Mouse (Mus musculus): ENCODE measurements around the gene Pdap1. TPM values are rescaled to one million over a fixed set of nuclear protein-coding genes. Genes with fewer than 3 reads are reported as not detected.

Gene Pdap1
- polyA plus RNA-seq, 1 experiment from 2014 or later = 89.9 TPM

- Histone ChIP-seq H3K27ac (peak overlapping the region; percentile 82), H3K4me3 (replicated peaks; ENCODE audit: low read depth, low read length) (no peak overlapping the region), H3K4me1 (replicated peaks; ENCODE audit: insufficient read depth, low read length) (peaks cover 4% of the 10 kb centered on the region), H3K9me3 (replicated peaks; ENCODE audit: low read length) (no peaks in the 10 kb centered on the region), H3K4me2 (ENCODE audit: low read length) (peak overlapping the region; percentile 88), H3K9ac (ENCODE audit: low read depth, low read length) (no peak overlapping the region), H3K27me3 (ENCODE audit: insufficient read depth, low read length) (no peaks in the 10 kb centered on the region), H3K36me3 (ENCODE audit: insufficient read depth, low read length) (no peaks in the 10 kb centered on the region)
- whole genome bisulfite sequencing = 83% methylated on average over 5 of the region's 5 CpGs
- ATAC-seq (replicated peaks; ENCODE audit: low FRiP score, low read depth) (no peak), DNase-seq (ENCODE audit: low spot score) (no peak)
- no peak for TF ChIP-seq CTCF (IDR thresholded peaks at IDR 0.05; ENCODE audit: low read depth)
Observed at GRCm38 (mm10) chr5:145115736-145116135, 24.3 kb downstream of the Pdap1 start.

DNA sequence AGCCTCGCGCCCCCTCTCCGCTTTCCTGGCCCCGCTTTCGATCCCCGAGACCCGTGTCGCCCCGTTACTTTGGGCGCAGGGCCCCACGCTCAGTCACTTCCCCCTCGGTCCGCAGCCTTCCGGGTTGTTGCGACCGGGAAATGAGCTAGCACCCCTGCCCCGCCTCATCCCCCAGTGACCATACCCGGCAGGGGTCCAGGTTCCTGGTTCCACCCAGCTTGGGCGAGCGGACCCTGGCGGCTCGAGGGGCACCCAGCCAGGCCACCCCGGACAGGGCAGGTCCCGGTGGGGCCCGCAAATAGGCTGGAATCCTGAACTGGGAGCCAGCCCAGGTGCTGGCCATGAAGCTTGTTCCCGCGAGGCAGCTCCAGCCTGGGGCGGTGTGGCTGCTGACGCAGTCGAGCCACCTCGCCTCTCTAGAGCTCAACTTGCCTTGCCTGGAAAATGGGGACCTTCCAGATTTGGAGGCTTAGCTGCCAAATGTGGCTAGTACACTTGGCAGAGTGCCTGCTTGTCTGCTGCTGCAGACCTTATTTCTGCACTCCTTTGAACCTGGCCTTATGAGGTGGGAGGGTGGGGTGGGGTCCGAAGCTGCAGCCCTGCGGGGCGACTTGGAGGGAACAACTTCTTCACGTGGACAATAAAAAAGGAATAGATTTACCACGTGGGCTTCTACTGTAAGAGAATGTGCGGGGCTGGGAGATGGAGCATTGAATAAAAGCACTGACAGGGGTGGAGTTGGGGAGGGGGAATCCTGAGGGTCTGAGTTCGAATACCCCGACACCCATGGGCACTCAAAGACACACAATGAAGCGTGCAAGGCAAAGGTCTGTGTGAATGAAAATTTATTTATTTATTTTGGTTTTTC, 25.2 kb downstream of the Pdap1 start:
- Histone ChIP-seq H3K4me3 (replicated peaks; ENCODE audit: low read depth, low read length) (peak overlapping the region; percentile 79), H3K4me2 (ENCODE audit: low read length) (peak overlapping the region; percentile 88), H3K4me1 (replicated peaks; ENCODE audit: insufficient read depth, low read length) (no peaks in the 10 kb centered on the region; the same call in 1 of the 2 replicates), H3K9me3 (replicated peaks; ENCODE audit: low read length) (no peaks in the 10 kb centered on the region), H3K27me3 (ENCODE audit: insufficient read depth, low read length) (no peaks in the 10 kb centered on the region), H3K9ac (ENCODE audit: low read depth, low read length) (peak overlapping the region; percentile 83), H3K36me3 (ENCODE audit: insufficient read depth, low read length) (peaks cover 7% of the 10 kb centered on the region; the same call in 1 of the 2 replicates), H3K27ac (peak overlapping the region; percentile 77)
- ATAC-seq (replicated peaks; ENCODE audit: low FRiP score, low read depth) = peak; percentile 45
- 20% methylated on average over 29 of the region's 40 CpGs for WGBS
- TF ChIP-seq CTCF (IDR thresholded peaks at IDR 0.05; ENCODE audit: low read depth) = no peak
- DNase-seq (ENCODE audit: low spot score) = peak; percentile 39

- Histone ChIP-seq H3K9me3 (replicated peaks; ENCODE audit: low read length) (no peaks in the 10 kb centered on the region), H3K27ac (peak within 1 kb of the TSS; percentile 77), H3K9ac (ENCODE audit: low read depth, low read length) (peak within 1 kb of the TSS; percentile 83), H3K4me3 (replicated peaks; ENCODE audit: low read depth, low read length) (peak within 1 kb of the TSS; percentile 79), H3K36me3 (ENCODE audit: insufficient read depth, low read length) (peaks cover 14% of the 10 kb centered on the region), H3K27me3 (ENCODE audit: insufficient read depth, low read length) (no peaks in the 10 kb centered on the region), H3K4me2 (ENCODE audit: low read length) (peak within 1 kb of the TSS; percentile 88), H3K4me1 (replicated peaks; ENCODE audit: insufficient read depth, low read length) (no peaks in the 10 kb centered on the region; the same call in 1 of the 2 replicates)
- DNase-seq (ENCODE audit: low spot score) (peak; percentile 87), ATAC-seq (replicated peaks; ENCODE audit: low FRiP score, low read depth) (peak; percentile 82)
- TF ChIP-seq CTCF (IDR thresholded peaks at IDR 0.05; ENCODE audit: low read depth) = no peak
- WGBS = 1% methylated on average over 46 of the region's 53 CpGs
Observed at GRCm38 (mm10) chr5:145114071-145114605, 25.9 kb downstream of the Pdap1 start, which contains the start of gene Arpc1b. Gene Arpc1b, plus strand, starts transcription at chr5:145114215.

GRCm38 (mm10) chr5:145113416-145113815, 26.6 kb downstream of the Pdap1 start:
- TF ChIP-seq CTCF (IDR thresholded peaks at IDR 0.05; ENCODE audit: low read depth) = no peak
- Histone ChIP-seq H3K27ac (no peak overlapping the region), H3K4me1 (replicated peaks; ENCODE audit: insufficient read depth, low read length) (no peaks in the 10 kb centered on the region; the same call in 1 of the 2 replicates), H3K9me3 (replicated peaks; ENCODE audit: low read length) (no peaks in the 10 kb centered on the region), H3K9ac (ENCODE audit: low read depth, low read length) (peak overlapping the region; percentile 83; the same call in 1 of the 2 replicates), H3K4me3 (replicated peaks; ENCODE audit: low read depth, low read length) (peak overlapping the region; percentile 79; the same call in 1 of the 2 replicates), H3K4me2 (ENCODE audit: low read length) (peak overlapping the region; percentile 88), H3K27me3 (ENCODE audit: insufficient read depth, low read length) (no peaks in the 10 kb centered on the region), H3K36me3 (ENCODE audit: insufficient read depth, low read length) (peaks cover 20% of the 10 kb centered on the region)
- WGBS = 20% methylated on average over 2 of the region's 2 CpGs
- DNase-seq (ENCODE audit: low spot score) = no peak
- ATAC-seq (replicated peaks; ENCODE audit: low FRiP score, low read depth) = peak; percentile 4; the same call in 1 of the 2 replicates

DNA sequence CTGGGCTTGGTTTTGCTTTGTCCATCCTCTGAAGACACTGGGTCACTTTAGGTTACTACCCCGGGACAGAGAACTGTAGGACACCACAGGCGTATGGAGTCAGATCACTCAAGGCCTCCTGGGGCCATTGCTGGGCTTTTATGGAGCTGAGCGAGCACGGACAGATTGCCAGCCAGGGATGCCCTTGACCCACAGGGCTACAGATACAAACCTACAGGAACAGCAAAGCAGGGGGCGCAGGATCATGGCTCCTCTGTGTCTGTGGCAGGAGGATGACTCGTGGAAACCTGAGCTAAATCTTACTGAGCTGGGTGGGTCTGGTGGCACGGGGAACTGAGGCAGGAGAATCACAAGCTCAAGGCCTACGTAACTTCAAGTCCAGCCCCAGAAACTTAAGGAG, 27.5 kb downstream of the Pdap1 start:
- H3K4me1 ChIP-seq (replicated peaks; ENCODE audit: insufficient read depth, low read length) = no peaks in the 10 kb centered on the region; the same call in 1 of the 2 replicates
- peaks cover 29% of the 10 kb centered on the region for H3K36me3 ChIP-seq (ENCODE audit: insufficient read depth, low read length)
- 73% methylated on average over 8 of the region's 8 CpGs for WGBS
- TF ChIP-seq CTCF (IDR thresholded peaks at IDR 0.05; ENCODE audit: low read depth) = no peak
- H3K4me3 ChIP-seq (replicated peaks; ENCODE audit: low read depth, low read length) = no peak overlapping the region
- H3K4me2 ChIP-seq (ENCODE audit: low read length) = no peak overlapping the region
- H3K9ac ChIP-seq (ENCODE audit: low read depth, low read length) = no peak overlapping the region
- DNase-seq (ENCODE audit: low spot score) = no peak
- ATAC-seq (replicated peaks; ENCODE audit: low FRiP score, low read depth) = no peak
- H3K9me3 ChIP-seq (replicated peaks; ENCODE audit: low read length) = no peaks in the 10 kb centered on the region
- no peaks in the 10 kb centered on the region for H3K27me3 ChIP-seq (ENCODE audit: insufficient read depth, low read length)
- H3K27ac ChIP-seq = no peak overlapping the region

DNA sequence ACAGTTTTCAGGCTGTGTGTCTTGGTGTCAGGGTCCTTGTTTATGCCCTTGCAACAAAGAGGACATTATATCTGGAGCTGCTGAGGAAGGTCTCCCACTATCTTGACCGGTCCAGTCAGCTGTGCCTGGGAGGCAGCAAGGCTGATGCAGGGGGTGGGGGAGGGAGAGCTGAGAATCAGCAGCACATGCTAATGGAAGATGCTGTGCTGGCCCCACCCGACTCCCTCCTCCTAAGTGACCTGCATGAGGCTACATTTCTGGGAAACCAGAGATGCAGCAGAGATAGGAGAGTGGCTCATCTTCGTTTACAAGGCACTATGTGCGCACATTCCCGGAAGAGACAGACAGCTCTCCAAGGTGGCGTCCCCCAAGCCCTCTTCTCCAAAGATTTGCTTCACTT, 29.6 kb downstream of the Pdap1 start:
- WGBS = 89% methylated on average over 6 of the region's 6 CpGs
- peaks cover 47% of the 10 kb centered on the region for H3K36me3 ChIP-seq (ENCODE audit: insufficient read depth, low read length)

More for the DNA sequence above, 29.6 kb downstream of the Pdap1 start:
- H3K9ac ChIP-seq (ENCODE audit: low read depth, low read length) = no peak overlapping the region
- ATAC-seq (replicated peaks; ENCODE audit: low FRiP score, low read depth) (no peak), DNase-seq (ENCODE audit: low spot score) (no peak)
- no peaks in the 10 kb centered on the region for H3K9me3 ChIP-seq (replicated peaks; ENCODE audit: low read length)
- TF ChIP-seq CTCF (IDR thresholded peaks at IDR 0.05; ENCODE audit: low read depth) = no peak
- H3K27me3 ChIP-seq (ENCODE audit: insufficient read depth, low read length) = no peaks in the 10 kb centered on the region
- no peak overlapping the region for H3K4me2 ChIP-seq (ENCODE audit: low read length)
- H3K4me1 ChIP-seq (replicated peaks; ENCODE audit: insufficient read depth, low read length) = no peaks in the 10 kb centered on the region
- no peak overlapping the region for H3K27ac ChIP-seq
- H3K4me3 ChIP-seq (replicated peaks; ENCODE audit: low read depth, low read length) = no peak overlapping the region
